Mouse (Mus musculus) erythroblast, embryonic 14.5 days (primary cell): ENCODE data around the gene Usf3. TPM values are rescaled to one million over a fixed set of nuclear protein-coding genes. Genes with fewer than 3 reads are reported as not detected.
A peak's percentile ranks its signal among the peaks of the same experiment; 100 is the strongest.

Source experiments
- H3K27me3 ChIP-seq: 2 replicates; pipeline ENCODE4 v1.6.1; 2012; ENCODE audit warnings: inconsistent platforms; ENCODE audit not compliant: control insufficient read depth
- H3K36me3 ChIP-seq: 2 replicates; pipeline ENCODE4 v1.6.1; 2012; ENCODE audit warnings: mild to moderate bottlenecking, inconsistent platforms; ENCODE audit not compliant: control insufficient read depth
- H3K4me1 ChIP-seq: 2 replicates; pipeline ENCODE4 v1.6.1; 2012; ENCODE audit warnings: inconsistent platforms; ENCODE audit not compliant: control insufficient read depth
- H3K4me3 ChIP-seq: replicated peaks from 2 replicates; pipeline ENCODE3; 2012; ENCODE audit warnings: moderate library complexity, mild to moderate bottlenecking, inconsistent platforms
- H3K9me3 ChIP-seq: 2 replicates; pipeline ENCODE4 v1.6.1; 2012; ENCODE audit warnings: low read length, inconsistent platforms, mixed read lengths; ENCODE audit not compliant: control insufficient read depth
- GATA1 ChIP-seq: IDR thresholded peaks from 2 replicates; pipeline ENCODE4 v1.6.1; 2012; ENCODE audit warnings: low read length, inconsistent platforms, mixed read lengths
- TAL1 ChIP-seq: IDR thresholded peaks from 3 replicates; pipeline ENCODE4 v1.6.1; 2012; ENCODE audit warnings: low read length, inconsistent platforms, mixed read lengths
- polyA plus RNA-seq: library from polyadenylated mRNA; stranded (reverse); fragments of >175 nt; gene quantifications from 2 replicates; pipeline ENCODE4 v1.2.3, GENCODE M21; 2012

Gene Usf3
- polyA plus RNA-seq, 1 experiment: 0.51 TPM

DNA sequence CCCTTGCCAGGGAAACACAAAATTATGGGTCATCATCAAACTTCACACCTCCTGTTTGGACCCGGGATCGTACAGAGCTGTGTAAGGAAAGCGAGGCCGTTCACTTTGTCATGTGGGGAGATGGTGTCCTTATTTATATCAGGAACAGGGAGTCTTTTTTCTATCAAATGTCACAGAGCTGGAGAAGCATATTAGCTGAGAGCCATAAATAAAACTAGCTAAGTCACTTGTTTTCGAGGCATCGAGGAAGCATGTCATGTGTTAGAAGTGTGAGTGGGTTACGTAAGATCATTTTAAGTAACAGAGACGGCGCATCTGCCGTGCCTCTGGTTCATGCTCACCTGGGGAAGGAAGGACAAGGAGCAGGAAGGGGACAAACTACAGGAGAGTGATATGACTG, 76.9 kb downstream of the Usf3 start:
- H3K36me3 ChIP-seq: no peaks in the 10 kb centered on the region
- H3K4me3 ChIP-seq: no peak overlapping the region
- H3K9me3 ChIP-seq: no peaks in the 10 kb centered on the region
- TF ChIP-seq GATA1 (no peak), TAL1 (no peak)
- H3K27me3 ChIP-seq: peaks cover 7% of the 10 kb centered on the region; the same call in 1 of the 2 replicates
- H3K4me1 ChIP-seq: no peaks in the 10 kb centered on the region

DNA sequence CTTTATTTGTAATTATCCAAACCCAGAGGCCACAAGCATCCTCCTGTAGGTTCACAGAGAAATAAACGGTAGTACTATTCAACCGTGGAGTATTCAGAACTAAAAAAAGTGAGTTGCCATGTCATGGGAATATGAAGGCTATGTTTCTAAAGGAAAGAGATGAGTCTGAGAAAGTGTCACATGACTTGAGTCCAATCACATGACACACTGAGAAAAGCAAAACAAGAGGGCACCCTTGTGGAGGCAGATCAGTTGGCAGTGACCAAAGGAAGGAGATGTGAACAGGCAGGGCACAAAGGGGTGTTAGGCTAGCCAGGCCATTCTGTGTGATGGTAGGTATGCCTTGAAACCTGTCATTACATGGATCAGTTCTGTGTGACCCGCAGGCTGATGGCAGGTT, 79.7 kb downstream of the Usf3 start:
- Histone ChIP-seq H3K4me3 (no peak overlapping the region), H3K27me3 (peaks cover 9% of the 10 kb centered on the region; the same call in 1 of the 2 replicates), H3K36me3 (no peaks in the 10 kb centered on the region), H3K4me1 (no peaks in the 10 kb centered on the region), H3K9me3 (no peaks in the 10 kb centered on the region)
- TF ChIP-seq TAL1: no peak
- no peak for TF ChIP-seq GATA1

- no peaks in the 10 kb centered on the region for H3K9me3 ChIP-seq
- TF ChIP-seq GATA1 (no peak), TAL1 (no peak)
- H3K36me3 ChIP-seq: no peaks in the 10 kb centered on the region
- no peaks in the 10 kb centered on the region for H3K4me1 ChIP-seq
- peaks cover 9% of the 10 kb centered on the region; the same call in 1 of the 2 replicates for H3K27me3 ChIP-seq
- no peak overlapping the region for H3K4me3 ChIP-seq
Measured at GRCm38 (mm10) chr16:44253797-44254634, 81.0 kb downstream of the Usf3 start.

DNA sequence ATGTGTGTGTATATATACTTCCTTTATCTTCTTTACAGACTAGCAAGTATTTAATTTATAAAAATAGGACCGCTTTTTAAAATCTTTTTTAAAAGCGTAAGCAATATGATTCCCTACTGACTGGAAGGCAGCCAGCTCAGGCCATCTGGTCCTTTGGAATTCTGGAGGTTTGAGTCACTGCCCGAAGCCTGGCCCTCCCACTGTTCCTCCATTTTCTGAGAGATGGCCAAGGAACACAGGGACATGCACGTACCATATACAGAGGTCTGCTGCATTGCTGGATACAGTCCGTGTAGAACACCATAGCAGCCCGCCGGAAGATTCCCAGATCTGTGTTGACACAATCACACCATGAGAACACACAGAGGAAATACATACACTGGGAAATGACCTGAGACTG, 81.7 kb downstream of the Usf3 start:
- Histone ChIP-seq H3K4me3 (no peak overlapping the region), H3K9me3 (no peaks in the 10 kb centered on the region), H3K4me1 (no peaks in the 10 kb centered on the region), H3K36me3 (no peaks in the 10 kb centered on the region), H3K27me3 (peaks cover 9% of the 10 kb centered on the region; the same call in 1 of the 2 replicates)
- TF ChIP-seq GATA1 (no peak), TAL1 (no peak)

GRCm38 (mm10) chr16:44257476-44257875, 84.4 kb downstream of the Usf3 start:
- H3K4me1 ChIP-seq: no peaks in the 10 kb centered on the region
- H3K9me3 ChIP-seq: no peaks in the 10 kb centered on the region
- H3K27me3 ChIP-seq: peaks cover 6% of the 10 kb centered on the region; the same call in 1 of the 2 replicates
- no peak overlapping the region for H3K4me3 ChIP-seq
- no peaks in the 10 kb centered on the region for H3K36me3 ChIP-seq
- no peak for TF ChIP-seq GATA1
- TF ChIP-seq TAL1: no peak

GRCm38 (mm10) chr16:44264916-44265315, 91.9 kb downstream of the Usf3 start:
- Histone ChIP-seq H3K4me1 (peaks cover 23% of the 10 kb centered on the region), H3K27me3 (peaks cover 4% of the 10 kb centered on the region; the same call in 1 of the 2 replicates), H3K9me3 (no peaks in the 10 kb centered on the region), H3K36me3 (no peaks in the 10 kb centered on the region), H3K4me3 (no peak overlapping the region)
- TF ChIP-seq GATA1 (no peak), TAL1 (no peak)

- Histone ChIP-seq H3K4me1 (peaks cover 23% of the 10 kb centered on the region), H3K9me3 (no peaks in the 10 kb centered on the region), H3K4me3 (peak overlapping the region; percentile 21), H3K27me3 (peaks cover 4% of the 10 kb centered on the region; the same call in 1 of the 2 replicates), H3K36me3 (no peaks in the 10 kb centered on the region)
- TF ChIP-seq TAL1 (no peak; the same call in 2 of the 3 replicates), GATA1 (no peak; the same call in 1 of the 2 replicates)
Measured at GRCm38 (mm10) chr16:44265562-44265961, 92.5 kb downstream of the Usf3 start.

- H3K4me1 ChIP-seq: peaks cover 23% of the 10 kb centered on the region
- H3K27me3 ChIP-seq: peaks cover 4% of the 10 kb centered on the region; the same call in 1 of the 2 replicates
- no peak for TF ChIP-seq GATA1
- TF ChIP-seq TAL1: no peak
- no peak overlapping the region for H3K4me3 ChIP-seq
- no peaks in the 10 kb centered on the region for H3K36me3 ChIP-seq
- H3K9me3 ChIP-seq: no peaks in the 10 kb centered on the region
Measured at GRCm38 (mm10) chr16:44268541-44269215, 95.6 kb downstream of the Usf3 start.

GRCm38 (mm10) chr16:44269578-44269977, 96.5 kb downstream of the Usf3 start:
- H3K9me3 ChIP-seq: no peaks in the 10 kb centered on the region
- TF ChIP-seq GATA1 (no peak), TAL1 (no peak)
- peaks cover 4% of the 10 kb centered on the region; the same call in 1 of the 2 replicates for H3K27me3 ChIP-seq
- no peak overlapping the region for H3K4me3 ChIP-seq
- peaks cover 23% of the 10 kb centered on the region for H3K4me1 ChIP-seq
- no peaks in the 10 kb centered on the region for H3K36me3 ChIP-seq
